ENCODE assay signal across 23 mouse cellular contexts in the genomic region with DNA sequence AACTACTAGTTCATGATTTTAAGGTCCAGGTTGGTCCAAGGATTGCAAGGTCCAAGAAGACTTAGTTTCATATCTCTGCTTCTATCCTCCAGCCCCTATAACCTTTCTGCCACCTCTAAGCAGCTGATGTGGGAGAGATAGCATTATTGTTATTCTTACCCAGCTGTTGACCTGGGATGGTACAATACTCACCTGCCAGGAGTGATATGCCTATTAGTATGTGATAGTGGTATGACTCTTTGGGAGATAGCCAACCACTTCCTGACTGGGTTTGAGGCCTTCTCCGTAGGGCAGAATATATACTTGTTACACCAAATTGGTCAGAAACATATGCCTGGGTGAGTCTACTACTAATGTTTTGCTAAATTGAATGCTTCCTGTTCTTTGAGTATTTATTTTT.
DNase-seq lines count a peak whose midpoint lies in the region; ATAC-seq and TF ChIP-seq lines count a peak whose summit lies in the region.
"Had no signal": no experiment of that assay in that cellular context is flagged by ENCODE, and none has a peak within 500 bp of the region (broad histone marks: within the 10 kb centered on the region; RNA-seq: fewer than 3 reads in every experiment).

No protein-coding gene starts in this region.

- peak; percentile 55 to 71; a peak in 3 of 4 replicates for TF ChIP-seq EP300 in MEL (IDR thresholded peaks at IDR 0.05; ENCODE audit: low read depth in 1 of 2, low read length in 2 of 2)

- no peaks in the 10 kb centered on the region for H3K27me3 ChIP-seq in MEL (ENCODE audit: control insufficient read depth in 1 of 2, insufficient read depth in 2 of 2, low read length in 2 of 2)
- H3K27me3 ChIP-seq: CH12.LX had no signal

- no peak overlapping the region for H3K4me3 ChIP-seq in MEL (ENCODE audit: control insufficient read depth in 1 of 2, insufficient read depth in 1 of 2, low read depth in 2 of 2, low read length in 2 of 2)

- no peak overlapping the region for H3K27ac ChIP-seq in MEL (ENCODE audit: control insufficient read depth, low read depth, low read length)

- H3K9me3 ChIP-seq in MEL (replicated peaks; ENCODE audit: insufficient read depth, low read length), result no peaks in the 10 kb centered on the region

- TF ChIP-seq POLR2A in MEL (IDR thresholded peaks at IDR 0.05; ENCODE audit: control insufficient read depth in 1 of 2, insufficient read depth in 1 of 2, low read depth in 1 of 2, low read length in 2 of 2, poor library complexity in 1 of 2), result no peak

- H3K4me1 ChIP-seq in MEL (ENCODE audit: control insufficient read depth in 1 of 2, insufficient read depth in 2 of 2, low read length in 2 of 2), result peaks cover 3% of the 10 kb centered on the region in 2 experiments; a peak in 3 of 4 replicates

- H3K36me3 ChIP-seq in MEL (ENCODE audit: control insufficient read depth in 1 of 2, insufficient read depth in 2 of 2, low read length in 2 of 2), result peaks cover 0 to 3% of the 10 kb centered on the region in 2 experiments; a peak in 2 of 4 replicates
- H3K36me3 ChIP-seq: G1E had no signal

- H3K79me2 ChIP-seq in MEL (ENCODE audit: control insufficient read depth, insufficient read depth, low read length, poor library complexity), result no peaks in the 10 kb centered on the region

- H3K9ac ChIP-seq in MEL (ENCODE audit: control insufficient read depth, low read depth, low read length, poor library complexity, severe bottlenecking), result no peak overlapping the region

- no peak for TF ChIP-seq RAD21 in MEL (IDR thresholded peaks at IDR 0.05; ENCODE audit: low read depth, low read length)

- peak; percentile 17 for DNase-seq in 416B (ENCODE audit: low read depth)
- peak; percentile 10 for DNase-seq in MEL (ENCODE audit: low read depth, low spot score)
- DNase-seq in adrenal gland, adult 2 months, result no peak
- DNase-seq in lung, postnatal 25 days (ENCODE audit: low spot score), result no peak
- no peak for DNase-seq in left cerebral cortex, adult 8-10 months (ENCODE audit: low spot score in 2 of 2)
- DNase-seq: adrenal gland, adult 8-10 months; adrenal gland, postnatal 10 days; adrenal gland, postnatal 14 days; adrenal gland, postnatal 25 days; adrenal gland, postnatal 36 days; B cell, adult 2 months; cerebellum, adult 11 months; cerebellum, adult 11-12 months; cerebellum, adult 18-20 months; cerebellum, adult 2 months; cerebellum, adult 8-10 months; cerebellum, adult 9-10 months had no signal

- ATAC-seq in megakaryocyte-erythroid progenitor cell, adult 5-6 weeks (replicated peaks; ENCODE audit: low FRiP score, low TSS enrichment, poor library complexity, severe bottlenecking), result peak; percentile 22; the same call in 1 of the 2 replicates
- ATAC-seq: activated CD4-positive, CD25-positive, alpha-beta regulatory T cell, adult 4 months; CD4-positive, CD25-positive, alpha-beta regulatory T cell, adult 4 months; Patski had no signal

- TF ChIP-seq CTCF in MEL (IDR thresholded peaks at IDR 0.05 in 2 of 3, conservative IDR thresholded peaks at IDR 0.05 in 1 of 3; ENCODE audit: control insufficient read depth in 1 of 3, insufficient read depth in 1 of 3, low read depth in 2 of 3, low read length in 3 of 3, poor library complexity in 1 of 3, severe bottlenecking in 1 of 3), result no peak

TF ChIP-seq in MEL, 35 proteins besides CTCF, POLR2A, EP300 and RAD21:
- TF ChIP-seq MAZ (IDR thresholded peaks at IDR 0.05; ENCODE audit: low read depth, low read length), result no peak
- peak; percentile 75; the same call in 1 of the 2 replicates for TF ChIP-seq TCF12 (IDR thresholded peaks at IDR 0.05; ENCODE audit: low read depth, low read length)
- peak; percentile 39; the same call in 1 of the 2 replicates for TF ChIP-seq GATA1 (IDR thresholded peaks at IDR 0.05; ENCODE audit: low read depth, low read length)
- TF ChIP-seq ETS1 (IDR thresholded peaks at IDR 0.05; ENCODE audit: low read depth, low read length), result peak; percentile 87
- no peak for TF ChIP-seq KAT2A (conservative IDR thresholded peaks at IDR 0.05; ENCODE audit: low read depth, low read length)
- no peak for TF ChIP-seq USF1 (IDR thresholded peaks at IDR 0.05; ENCODE audit: low read depth, low read length)

Comparison
In these comparisons a context has a peak if more than half of its experiments do, and no peak if none do; other contexts are left out.
1. DNase-seq: peak in 416B (single experiment) and MEL (single experiment); none in adrenal gland, adult 2 months (single experiment), lung, postnatal 25 days (single experiment) and left cerebral cortex, adult 8-10 months (0 of 2).